Mouse (Mus musculus) MEL (cell line): ENCODE measurements at regions not wholly inside any gene's neighbourhood (a gene's known extent, or its start where the extent isn't known, plus 50 kb on each side); places are given as distances from the start of the nearest gene placed in this dataset.

ENCODE experiments used
- DNase-seq: peaks from one replicate; pipeline ENCODE4 v3.0.0; 2011; ENCODE audit warnings: low read depth, low spot score
- H3K27ac ChIP-seq: 2 replicates; pipeline ENCODE4 v1.5.1; 2012; ENCODE audit warnings: low read depth, mild to moderate bottlenecking, control low read depth, low read length, moderate library complexity; ENCODE audit not compliant: control insufficient read depth
- H3K27me3 ChIP-seq, 2 experiments: fragments of 150-350 bp in 1 of 2; sonication (generic) in 1 of 2; 2 replicates each; pipeline ENCODE4 v1.6.1; 2012; ENCODE audit warnings: low read length in 2 of 2, mild to moderate bottlenecking in 2 of 2, improper control_type of control experiment in 1 of 2, moderate library complexity in 1 of 2; ENCODE audit not compliant: insufficient read depth in 2 of 2, control insufficient read depth in 1 of 2
- H3K36me3 ChIP-seq, 2 experiments: 2 replicates each; pipeline ENCODE4 v1.6.1; 2012 to 2014; ENCODE audit warnings: low read length in 2 of 2, improper control_type of control experiment in 1 of 2, inconsistent platforms in 1 of 2, mild to moderate bottlenecking in 1 of 2; ENCODE audit not compliant: insufficient read depth in 2 of 2, control insufficient read depth in 1 of 2
- H3K4me1 ChIP-seq, 2 experiments: fragments of 150-350 bp in 1 of 2; sonication (generic) in 1 of 2; 2 replicates each; pipeline ENCODE4 v1.6.1; 2012; ENCODE audit warnings: low read length in 2 of 2, improper control_type of control experiment in 1 of 2, mild to moderate bottlenecking in 1 of 2; ENCODE audit not compliant: insufficient read depth in 2 of 2, control insufficient read depth in 1 of 2
- H3K4me3 ChIP-seq, 2 experiments: fragments of 150-350 bp in 1 of 2; sonication (generic) in 1 of 2; 2 replicates each; pipeline ENCODE4 v1.5.1; 2012; ENCODE audit warnings: low read depth in 2 of 2, low read length in 2 of 2, mild to moderate bottlenecking in 2 of 2, moderate library complexity in 2 of 2, control low read depth in 1 of 2, improper control_type of control experiment in 1 of 2; ENCODE audit not compliant: control insufficient read depth in 1 of 2, insufficient read depth in 1 of 2
- H3K79me2 ChIP-seq: 2 replicates; pipeline ENCODE4 v1.6.1; 2012; ENCODE audit warnings: mild to moderate bottlenecking, low read length, moderate library complexity; ENCODE audit not compliant: control insufficient read depth, poor library complexity, insufficient read depth
- H3K9ac ChIP-seq: 2 replicates; pipeline ENCODE4 v1.6.1; 2012; ENCODE audit warnings: low read depth, mild to moderate bottlenecking, control low read depth, low read length, moderate library complexity; ENCODE audit not compliant: control insufficient read depth, poor library complexity, severe bottlenecking
- H3K9me3 ChIP-seq: fragments of 150-350 bp; sonication (generic); replicated peaks from 2 replicates; pipeline ENCODE4 v1.6.1; 2012; ENCODE audit warnings: mild to moderate bottlenecking, low read length, improper control_type of control experiment, moderate library complexity; ENCODE audit not compliant: insufficient read depth
- CHD1 ChIP-seq: IDR thresholded peaks from 2 replicates; pipeline ENCODE4 v1.6.1; 2012; ENCODE audit warnings: low read depth, mild to moderate bottlenecking, inconsistent platforms, low read length, improper control_type of control experiment
- CTCF ChIP-seq, 3 experiments: IDR thresholded peaks in 2 of 3; conservative IDR thresholded peaks in 1 of 3; 2 replicates each; pipeline ENCODE4 v1.5.1; 2011 to 2012; ENCODE audit warnings: low read length in 3 of 3, low read depth in 2 of 3, mild to moderate bottlenecking in 2 of 3, improper control_type of control experiment in 1 of 3, inconsistent platforms in 1 of 3, mixed read lengths in 1 of 3, moderate library complexity in 1 of 3; ENCODE audit not compliant: control insufficient read depth in 1 of 3, insufficient read depth in 1 of 3, poor library complexity in 1 of 3, severe bottlenecking in 1 of 3
- E2F4 ChIP-seq: IDR thresholded peaks from 2 replicates; pipeline ENCODE4 v1.6.1; 2011; ENCODE audit warnings: low read depth, low read length, improper control_type of control experiment, borderline replicate concordance
- ELF1 ChIP-seq: IDR thresholded peaks from 2 replicates; pipeline ENCODE4 v1.6.1; 2014; ENCODE audit warnings: low read depth, mild to moderate bottlenecking, inconsistent platforms, low read length, improper control_type of control experiment, moderate library complexity
- GABPA ChIP-seq: IDR thresholded peaks from 2 replicates; pipeline ENCODE4 v1.6.1; 2012; ENCODE audit warnings: low read depth, mild to moderate bottlenecking, inconsistent platforms, low read length, improper control_type of control experiment, moderate library complexity
- HCFC1 ChIP-seq: IDR thresholded peaks from 2 replicates; pipeline ENCODE4 v1.6.1; 2012; ENCODE audit warnings: low read depth, mild to moderate bottlenecking, inconsistent platforms, low read length, improper control_type of control experiment, moderate library complexity
- JUND ChIP-seq: IDR thresholded peaks from 2 replicates; pipeline ENCODE4 v1.6.1; 2011; ENCODE audit warnings: low read depth, mild to moderate bottlenecking, improper control_type of control experiment, low read length
- MAFK ChIP-seq: IDR thresholded peaks from 2 replicates; pipeline ENCODE4 v1.6.1; 2011; ENCODE audit warnings: low read depth, mild to moderate bottlenecking, low read length, improper control_type of control experiment, borderline replicate concordance
- MAZ ChIP-seq: IDR thresholded peaks from 2 replicates; pipeline ENCODE4 v1.6.1; 2012; ENCODE audit warnings: low read depth, mild to moderate bottlenecking, inconsistent platforms, low read length, improper control_type of control experiment
- MEF2A ChIP-seq: IDR thresholded peaks from 2 replicates; pipeline ENCODE4 v1.6.1; 2014; ENCODE audit warnings: low read depth, mild to moderate bottlenecking, inconsistent platforms, low read length, improper control_type of control experiment; ENCODE audit not compliant: poor library complexity, insufficient replicate concordance, severe bottlenecking; ENCODE audit errors: extremely low read depth
- MXI1 ChIP-seq: IDR thresholded peaks from 2 replicates; pipeline ENCODE4 v1.6.1; 2011; ENCODE audit warnings: mild to moderate bottlenecking, low read depth, low read length, improper control_type of control experiment
- NRF1 ChIP-seq: IDR thresholded peaks from 2 replicates; pipeline ENCODE4 v1.6.1; 2014; ENCODE audit warnings: low read depth, mild to moderate bottlenecking, inconsistent platforms, low read length, improper control_type of control experiment, moderate library complexity; ENCODE audit not compliant: poor library complexity, insufficient read depth, severe bottlenecking
- POLR2AphosphoS2 ChIP-seq: IDR thresholded peaks from 2 replicates; pipeline ENCODE4 v1.6.1; 2011; ENCODE audit warnings: low read length, improper control_type of control experiment
- RAD21 ChIP-seq: IDR thresholded peaks from 2 replicates; pipeline ENCODE4 v1.6.1; 2011; ENCODE audit warnings: mild to moderate bottlenecking, low read depth, low read length, improper control_type of control experiment
- SMC3 ChIP-seq: IDR thresholded peaks from 2 replicates; pipeline ENCODE4 v1.6.1; 2011; ENCODE audit warnings: low read depth, low read length, improper control_type of control experiment
- TAL1 ChIP-seq: IDR thresholded peaks from 2 replicates; pipeline ENCODE4 v1.6.1; 2012; ENCODE audit warnings: mild to moderate bottlenecking, inconsistent platforms, low read length, moderate library complexity, mixed read lengths
- TCF12 ChIP-seq: IDR thresholded peaks from 2 replicates; pipeline ENCODE4 v1.6.1; 2014; ENCODE audit warnings: low read depth, mild to moderate bottlenecking, inconsistent platforms, low read length, improper control_type of control experiment, moderate library complexity
- UBTF ChIP-seq: IDR thresholded peaks from 2 replicates; pipeline ENCODE4 v1.6.1; 2012; ENCODE audit warnings: low read depth, mild to moderate bottlenecking, inconsistent platforms, low read length, improper control_type of control experiment, moderate library complexity, borderline replicate concordance; ENCODE audit not compliant: insufficient read depth
- USF1 ChIP-seq: IDR thresholded peaks from 2 replicates; pipeline ENCODE4 v1.6.1; 2014; ENCODE audit warnings: low read depth, mild to moderate bottlenecking, inconsistent platforms, low read length, improper control_type of control experiment, moderate library complexity
- ZKSCAN1 ChIP-seq: IDR thresholded peaks from 2 replicates; pipeline ENCODE4 v1.6.1; 2012; ENCODE audit warnings: low read depth, mild to moderate bottlenecking, inconsistent platforms, low read length, improper control_type of control experiment, moderate library complexity
- ZNF384 ChIP-seq: IDR thresholded peaks from 2 replicates; pipeline ENCODE4 v1.6.1; 2012; ENCODE audit warnings: low read depth, mild to moderate bottlenecking, inconsistent platforms, low read length, improper control_type of control experiment

GRCm38 (mm10) chr1:193931131-193931729, 561.1 kb upstream of the Camk1g start:
- Histone ChIP-seq H3K27me3 (no peaks in the 10 kb centered on the region), H3K4me1 (no peaks in the 10 kb centered on the region), H3K36me3 (no peaks in the 10 kb centered on the region), H3K27ac (no peak overlapping the region), H3K9me3 (no peaks in the 10 kb centered on the region), H3K9ac (no peak overlapping the region), H3K4me3 (no peak overlapping the region), H3K79me2 (no peaks in the 10 kb centered on the region)
- TF ChIP-seq MAZ (no peak), RAD21 (no peak)
- DNase-seq, result no peak

- H3K79me2 ChIP-seq, result no peaks in the 10 kb centered on the region
- TF ChIP-seq SMC3, result no peak
- TF ChIP-seq TCF12, result no peak
- TF ChIP-seq HCFC1, result no peak
- TF ChIP-seq ELF1, result no peak
- TF ChIP-seq POLR2AphosphoS2, result no peak
- no peak for TF ChIP-seq MEF2A
- TF ChIP-seq MXI1, result no peak
- no peak overlapping the region for H3K9ac ChIP-seq
- no peak for DNase-seq
- H3K9me3 ChIP-seq, result no peaks in the 10 kb centered on the region
- H3K4me3 ChIP-seq, result no peak overlapping the region
- no peaks in the 10 kb centered on the region for H3K4me1 ChIP-seq
- H3K36me3 ChIP-seq, result no peaks in the 10 kb centered on the region
- H3K27me3 ChIP-seq, result no peaks in the 10 kb centered on the region
- no peak overlapping the region for H3K27ac ChIP-seq
These were observed 558.5 kb upstream of the Camk1g start for GRCm38 (mm10) chr1:193928607-193929006.

- TF ChIP-seq CHD1 (no peak), JUND (no peak), MXI1 (no peak), TAL1 (no peak), NRF1 (no peak), GABPA (no peak), E2F4 (no peak), ZNF384 (no peak), USF1 (no peak), ELF1 (no peak), UBTF (no peak), ZKSCAN1 (no peak), MAFK (no peak), CTCF (IDR thresholded peaks at IDR 0.05 in 2 of 3, conservative IDR thresholded peaks at IDR 0.05 in 1 of 3; ENCODE audit: control insufficient read depth in 1 of 3, insufficient read depth in 1 of 3, low read depth in 2 of 3, low read length in 3 of 3, poor library complexity in 1 of 3, severe bottlenecking in 1 of 3) (no peak)
- no peak for DNase-seq
- Histone ChIP-seq H3K4me1 (no peaks in the 10 kb centered on the region), H3K9ac (no peak overlapping the region), H3K9me3 (no peaks in the 10 kb centered on the region), H3K27ac (no peak overlapping the region), H3K79me2 (no peaks in the 10 kb centered on the region), H3K4me3 (no peak overlapping the region), H3K36me3 (no peaks in the 10 kb centered on the region), H3K27me3 (no peaks in the 10 kb centered on the region)
These were observed 552.7 kb upstream of the Camk1g start for GRCm38 (mm10) chr1:193922756-193923155.
